Mouse (Mus musculus) megakaryocyte, embryonic 14.5 days (primary cell): ENCODE results near the gene Fhl5.

Source experiments
- FLI1 ChIP-seq: IDR thresholded peaks from 2 replicates; pipeline ENCODE4 v1.6.1; 2012; ENCODE audit warnings: low read length, inconsistent platforms, mixed read lengths
- GATA1 ChIP-seq: IDR thresholded peaks from 3 replicates; pipeline ENCODE4 v1.6.1; 2012; ENCODE audit warnings: mixed read lengths, low read length, inconsistent platforms, borderline replicate concordance

GRCm38 (mm10) chr4:25206166-25206565, 36.5 kb downstream of the Fhl5 start:
- TF ChIP-seq GATA1 (no peak), FLI1 (no peak)
